Mouse (Mus musculus): ENCODE data around the gene Cpe.

Gene Cpe

DNA sequence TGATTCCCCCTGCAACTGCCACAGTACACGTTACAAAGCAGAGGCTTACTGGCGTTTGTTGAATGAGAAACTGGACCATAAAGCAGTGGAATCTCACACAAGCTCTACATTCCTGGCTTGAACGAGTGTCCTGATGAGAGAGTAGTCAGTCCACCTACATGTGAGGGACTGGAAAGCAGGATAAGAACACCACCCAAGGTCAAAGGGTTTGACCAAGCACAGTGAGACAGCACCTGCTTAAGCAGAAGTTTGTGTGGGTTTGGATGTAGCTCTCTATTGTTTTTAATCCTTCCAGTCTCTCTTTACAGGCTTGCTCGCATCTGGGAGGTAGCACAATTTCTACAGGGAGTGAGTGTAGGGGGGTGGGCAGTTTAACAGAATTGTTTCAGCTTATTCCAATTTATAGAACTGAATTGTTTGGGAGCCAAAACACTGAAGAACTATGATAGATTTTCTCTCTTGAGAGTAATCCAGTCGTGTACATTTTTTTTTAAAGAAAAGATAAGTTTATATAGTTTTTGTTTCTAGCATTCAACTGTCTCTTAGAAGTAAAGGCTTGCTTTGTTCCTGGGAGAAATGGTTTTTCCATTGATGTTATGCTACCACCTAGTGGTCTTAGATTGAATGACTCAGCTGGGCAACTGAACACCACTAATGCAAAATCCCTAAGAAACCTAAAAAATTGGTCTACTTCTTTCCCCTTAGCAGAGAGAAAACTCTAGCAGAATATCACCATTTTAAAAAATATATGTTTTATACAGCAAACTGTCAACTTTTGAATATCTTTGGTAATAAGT is 144.6 kb downstream of the Cpe start:
- no peak for DNase-seq

- no peak for DNase-seq
Measured at GRCm38 (mm10) chr8:64543441-64543840, 149.4 kb downstream of the Cpe start.

All from kidney, postnatal 4 days (tissue).